In genomic region chr14:57881793-57882192, GRCm38 (mm10) we compare ENCODE assay signal across 9 mouse cellular contexts. TPM values are rescaled to one million over a fixed set of nuclear protein-coding genes. Genes with fewer than 3 reads are reported as not detected.
DNase-seq lines count a peak whose midpoint lies in the region; ATAC-seq lines count a peak whose summit lies in the region.
"Had no signal": no experiment of that assay in that cellular context is flagged by ENCODE, and none has a peak within 500 bp of the region (broad histone marks: within the 10 kb centered on the region; RNA-seq: fewer than 3 reads in every experiment).

No protein-coding gene starts in this region.

- no peak overlapping the region for H3K9ac ChIP-seq in forebrain, embryonic 13.5 days
- H3K9ac ChIP-seq in forebrain, embryonic 12.5 days: no peak overlapping the region
- H3K9ac ChIP-seq in heart, embryonic 15.5 days: no peak overlapping the region
- no peak overlapping the region for H3K9ac ChIP-seq in liver, embryonic 13.5 days
- H3K9ac ChIP-seq in stomach, embryonic 15.5 days: no peak overlapping the region

- H3K9me3 ChIP-seq in forebrain, embryonic 13.5 days (replicated peaks): no peaks in the 10 kb centered on the region
- H3K9me3 ChIP-seq in forebrain, embryonic 12.5 days: no peaks in the 10 kb centered on the region
- no peaks in the 10 kb centered on the region for H3K9me3 ChIP-seq in heart, embryonic 15.5 days (replicated peaks)
- no peaks in the 10 kb centered on the region for H3K9me3 ChIP-seq in liver, embryonic 13.5 days (replicated peaks)
- H3K9me3 ChIP-seq in stomach, embryonic 15.5 days: no peaks in the 10 kb centered on the region

- H3K27me3 ChIP-seq in forebrain, embryonic 13.5 days: no peaks in the 10 kb centered on the region
- H3K27me3 ChIP-seq in forebrain, embryonic 12.5 days: no peaks in the 10 kb centered on the region
- H3K27me3 ChIP-seq in heart, embryonic 15.5 days: no peaks in the 10 kb centered on the region
- H3K27me3 ChIP-seq in liver, embryonic 13.5 days: no peaks in the 10 kb centered on the region
- H3K27me3 ChIP-seq in stomach, embryonic 15.5 days (replicated peaks): no peaks in the 10 kb centered on the region
- H3K27me3 ChIP-seq: CH12.LX had no signal

- 0 out of 2 replicates have a peak, but pooled peaks have one; percentile 13 for ATAC-seq in forebrain, embryonic 13.5 days
- ATAC-seq in forebrain, embryonic 12.5 days (ENCODE audit: low FRiP score): no peak
- peak; percentile 92 for ATAC-seq in heart, embryonic 15.5 days (replicated peaks; ENCODE audit: insufficient number of reproducible peaks, insufficient read depth, low FRiP score, low read depth)
- no peak for ATAC-seq in liver, embryonic 13.5 days (ENCODE audit: low read depth)
- peak; percentile 49; the same call in 1 of the 2 replicates for ATAC-seq in stomach, embryonic 15.5 days (ENCODE audit: insufficient read depth, low FRiP score, low read depth)

- peaks cover 9% of the 10 kb centered on the region for H3K4me1 ChIP-seq in forebrain, embryonic 13.5 days
- H3K4me1 ChIP-seq in forebrain, embryonic 12.5 days: 0 out of 2 replicates have a peak, but pooled peaks cover 10% of the 10 kb centered on the region
- H3K4me1 ChIP-seq in heart, embryonic 15.5 days (replicated peaks): peaks cover 28% of the 10 kb centered on the region
- peaks cover 19% of the 10 kb centered on the region for H3K4me1 ChIP-seq in liver, embryonic 13.5 days (replicated peaks)
- H3K4me1 ChIP-seq in stomach, embryonic 15.5 days: peaks cover 4% of the 10 kb centered on the region; the same call in 1 of the 2 replicates

- no peak overlapping the region for H3K27ac ChIP-seq in forebrain, embryonic 13.5 days
- no peak overlapping the region for H3K27ac ChIP-seq in forebrain, embryonic 12.5 days
- H3K27ac ChIP-seq in heart, embryonic 15.5 days: peak overlapping the region; percentile 85
- peak overlapping the region; percentile 27; the same call in 1 of the 2 replicates for H3K27ac ChIP-seq in liver, embryonic 13.5 days
- peak overlapping the region; percentile 79 for H3K27ac ChIP-seq in stomach, embryonic 15.5 days

- no peaks in the 10 kb centered on the region for H3K36me3 ChIP-seq in forebrain, embryonic 13.5 days (ENCODE audit: poor library complexity, severe bottlenecking)
- H3K36me3 ChIP-seq in forebrain, embryonic 12.5 days (replicated peaks): no peaks in the 10 kb centered on the region
- no peaks in the 10 kb centered on the region for H3K36me3 ChIP-seq in heart, embryonic 15.5 days
- no peaks in the 10 kb centered on the region for H3K36me3 ChIP-seq in liver, embryonic 13.5 days
- no peaks in the 10 kb centered on the region for H3K36me3 ChIP-seq in stomach, embryonic 15.5 days

- DNase-seq in 416B (ENCODE audit: low read depth): peak; percentile 85
- peak; percentile 55 for DNase-seq in cerebellum, adult 9-11 months
- no peak for DNase-seq in liver, embryonic 13.5 days
- no peak for DNase-seq in left cerebral cortex, adult 9 months (ENCODE audit: low spot score in 2 of 2)

- H3K4me3 ChIP-seq in forebrain, embryonic 13.5 days: no peak overlapping the region
- no peak overlapping the region for H3K4me3 ChIP-seq in forebrain, embryonic 12.5 days (replicated peaks)
- H3K4me3 ChIP-seq in heart, embryonic 15.5 days: no peak overlapping the region
- H3K4me3 ChIP-seq in liver, embryonic 13.5 days (replicated peaks): no peak overlapping the region
- no peak overlapping the region for H3K4me3 ChIP-seq in stomach, embryonic 15.5 days (replicated peaks)

- no peak overlapping the region for H3K4me2 ChIP-seq in forebrain, embryonic 13.5 days
- no peak overlapping the region for H3K4me2 ChIP-seq in forebrain, embryonic 12.5 days
- no peak overlapping the region for H3K4me2 ChIP-seq in heart, embryonic 15.5 days
- H3K4me2 ChIP-seq in liver, embryonic 13.5 days: no peak overlapping the region
- no peak overlapping the region for H3K4me2 ChIP-seq in stomach, embryonic 15.5 days

- WGBS in forebrain, embryonic 13.5 days: 48% methylated on average over 4 of the region's 4 CpGs
- WGBS in forebrain, embryonic 12.5 days: 51% methylated on average over 4 of the region's 4 CpGs
- 17% methylated on average over 4 of the region's 4 CpGs for WGBS in heart, embryonic 15.5 days
- 64% methylated on average over 4 of the region's 4 CpGs for WGBS in liver, embryonic 13.5 days (ENCODE audit: insufficient replicate concordance)
- WGBS in stomach, embryonic 15.5 days: 53% methylated on average over 4 of the region's 4 CpGs

RNA-seq across cellular contexts. Expression of gene Zdhhc20, which starts 8.3 kb away (rescaled TPM):
- polyA plus RNA-seq in forebrain, embryonic 13.5 days (2015; fragmentation: Nextera tagmentation; extraction: Ambion mirVana): 54.2 and 55.1 TPM in 2 replicates
- polyA plus RNA-seq in forebrain, embryonic 12.5 days (2016; fragmentation: Nextera tagmentation; extraction: Ambion mirVana): 58.9 and 61.2 TPM in 2 replicates
- polyA plus RNA-seq in heart, embryonic 15.5 days (2015; fragmentation: Nextera tagmentation; extraction: Ambion mirVana): 38.8 and 40.3 TPM in 2 replicates
- polyA plus RNA-seq in liver, embryonic 13.5 days (2015; fragmentation: Nextera tagmentation; extraction: Ambion mirVana): 11.4 and 14.4 TPM in 2 replicates
- polyA plus RNA-seq in stomach, embryonic 15.5 days (2015; fragmentation: Nextera tagmentation; extraction: Ambion mirVana): 58.9 and 71.9 TPM in 2 replicates

RNA-seq across cellular contexts. Expression of gene Mrpl57, which starts 55.8 kb away (rescaled TPM):
- polyA plus RNA-seq in forebrain, embryonic 13.5 days (2015; fragmentation: Nextera tagmentation; extraction: Ambion mirVana): 151 and 152 TPM in 2 replicates
- polyA plus RNA-seq in forebrain, embryonic 12.5 days (2016; fragmentation: Nextera tagmentation; extraction: Ambion mirVana): 129 and 141 TPM in 2 replicates
- polyA plus RNA-seq in heart, embryonic 15.5 days (2015; fragmentation: Nextera tagmentation; extraction: Ambion mirVana): 116 and 118 TPM in 2 replicates
- 172 and 185 TPM in 2 replicates for polyA plus RNA-seq in liver, embryonic 13.5 days (2015; fragmentation: Nextera tagmentation; extraction: Ambion mirVana)
- 171 and 186 TPM in 2 replicates for polyA plus RNA-seq in stomach, embryonic 15.5 days (2015; fragmentation: Nextera tagmentation; extraction: Ambion mirVana)

RNA-seq across cellular contexts. Expression of gene Ska3, which starts 55.8 kb away (rescaled TPM):
- 34.8 and 37.6 TPM in 2 replicates for polyA plus RNA-seq in forebrain, embryonic 13.5 days (2015; fragmentation: Nextera tagmentation; extraction: Ambion mirVana)
- 50.2 and 52.4 TPM in 2 replicates for polyA plus RNA-seq in forebrain, embryonic 12.5 days (2016; fragmentation: Nextera tagmentation; extraction: Ambion mirVana)
- 21.2 and 22.3 TPM in 2 replicates for polyA plus RNA-seq in heart, embryonic 15.5 days (2015; fragmentation: Nextera tagmentation; extraction: Ambion mirVana)
- 22.0 and 25.7 TPM in 2 replicates for polyA plus RNA-seq in liver, embryonic 13.5 days (2015; fragmentation: Nextera tagmentation; extraction: Ambion mirVana)
- polyA plus RNA-seq in stomach, embryonic 15.5 days (2015; fragmentation: Nextera tagmentation; extraction: Ambion mirVana): 29.3 and 33.5 TPM in 2 replicates

Comparison
In these comparisons a context has a peak if more than half of its experiments do, and no peak if none do; other contexts are left out.
1. ATAC-seq: peak in forebrain, embryonic 13.5 days (single experiment), heart, embryonic 15.5 days (single experiment) and stomach, embryonic 15.5 days (single experiment); none in forebrain, embryonic 12.5 days (single experiment) and liver, embryonic 13.5 days (single experiment).
2. H3K27ac ChIP-seq: peak in heart, embryonic 15.5 days (single experiment), liver, embryonic 13.5 days (single experiment) and stomach, embryonic 15.5 days (single experiment); none in forebrain, embryonic 13.5 days (single experiment) and forebrain, embryonic 12.5 days (single experiment).
3. DNase-seq: peak in 416B (single experiment) and cerebellum, adult 9-11 months (single experiment); none in liver, embryonic 13.5 days (single experiment) and left cerebral cortex, adult 9 months (0 of 2).